Mouse (Mus musculus) ES-E14 (cell line): ENCODE results near the gene Zdhhc14.

ENCODE experiments used
- CHD2 ChIP-seq: IDR thresholded peaks from 2 replicates; pipeline ENCODE4 v1.6.1; 2014; ENCODE audit warnings: mild to moderate bottlenecking, low read depth, low read length, inconsistent platforms
- HCFC1 ChIP-seq: IDR thresholded peaks from 2 replicates; pipeline ENCODE4 v1.6.1; 2012; ENCODE audit warnings: low read length, inconsistent platforms, borderline replicate concordance; ENCODE audit not compliant: insufficient read depth
- MAFK ChIP-seq: IDR thresholded peaks from 2 replicates; pipeline ENCODE4 v1.6.1; 2014; ENCODE audit warnings: mild to moderate bottlenecking, low read depth, low read length, inconsistent platforms; ENCODE audit not compliant: insufficient read depth
- ZC3H11A ChIP-seq: IDR thresholded peaks from 2 replicates; pipeline ENCODE4 v1.6.1; 2012; ENCODE audit warnings: low read depth, mild to moderate bottlenecking, inconsistent platforms, low read length, borderline replicate concordance
- ZNF384 ChIP-seq: IDR thresholded peaks from 2 replicates; pipeline ENCODE4 v1.6.1; 2012; ENCODE audit warnings: low read depth, low read length, inconsistent platforms

- no peak for TF ChIP-seq HCFC1
- TF ChIP-seq MAFK: no peak
- TF ChIP-seq ZC3H11A: no peak
- no peak for TF ChIP-seq CHD2
- no peak for TF ChIP-seq ZNF384
These were observed 304.9 kb downstream of the Zdhhc14 start for GRCm38 (mm10) chr17:5797124-5797760.
